Mouse (Mus musculus): Measurements from ENCODE around the gene Mab21l3. TPM values are rescaled to one million over a fixed set of nuclear protein-coding genes. Genes with fewer than 3 reads are reported as not detected.
"Not testable (repeated sequence)": the region's sequence is repeated elsewhere in the genome, so short reads cannot be mapped to it uniquely, and the experiment has no call there.

Gene Mab21l3
- total RNA-seq, 2 experiments from 2014 or later: 0.22 TPM; not detected in 1

DNA sequence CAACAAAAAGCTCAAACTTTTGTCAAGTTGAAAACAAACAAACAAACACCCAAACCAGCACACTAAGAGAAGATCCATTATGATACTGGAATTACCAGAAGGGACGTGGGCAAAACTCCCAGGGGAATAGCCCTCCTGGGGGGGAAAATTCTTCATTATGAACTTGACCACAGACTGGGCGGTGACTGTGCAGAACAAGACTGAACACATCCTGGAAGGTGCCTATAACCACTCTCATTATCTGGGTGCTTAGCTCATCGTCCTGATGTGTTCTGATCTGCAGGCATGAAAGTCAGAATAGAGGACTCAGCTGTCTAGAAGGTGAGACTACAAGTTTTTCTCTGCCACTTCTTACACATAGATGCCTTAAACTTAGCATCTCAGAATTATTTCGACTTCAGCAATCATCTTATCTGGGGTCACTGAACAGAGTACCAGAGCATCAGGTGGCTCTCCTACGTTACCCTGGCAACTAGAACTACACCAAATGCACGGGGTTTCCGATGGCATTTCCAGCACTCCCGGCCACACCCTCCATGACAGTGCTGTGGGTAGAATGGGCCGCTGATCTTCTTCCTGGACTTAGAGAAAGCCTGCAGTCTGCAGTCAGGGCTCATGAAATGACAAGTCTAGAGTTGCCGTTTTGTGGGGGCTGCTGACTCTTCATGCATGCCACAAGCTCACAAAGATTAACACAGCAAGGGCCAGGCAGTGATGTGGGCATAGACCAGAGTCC is 18.7 kb downstream of the Mab21l3 start:
- TF ChIP-seq CTCF (conservative IDR thresholded peaks at IDR 0.05): no peak
- DNase-seq (ENCODE audit: low spot score in 2 of 2): no peak
- no peak overlapping the region for H3K27ac ChIP-seq
- H3K4me3 ChIP-seq: no peak overlapping the region

DNA sequence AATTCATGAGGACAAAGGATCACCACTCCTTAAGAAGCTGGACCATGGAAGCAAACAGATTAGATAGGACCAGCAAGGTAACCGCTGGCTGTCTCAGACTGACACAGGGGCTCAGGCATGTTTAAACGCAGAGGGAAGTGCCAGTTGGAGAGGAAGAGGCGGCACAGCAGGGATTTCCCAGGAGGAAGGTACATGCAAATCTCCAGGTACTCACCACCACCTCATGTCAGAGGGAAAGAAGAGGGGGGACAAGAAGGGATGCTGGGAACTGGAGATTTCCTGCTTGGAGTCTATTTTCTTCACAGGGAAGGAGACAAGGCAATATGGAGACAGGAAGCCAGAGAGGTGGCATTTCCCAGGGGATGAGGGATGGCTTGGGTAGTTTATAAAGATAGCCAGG is 20.2 kb downstream of the Mab21l3 start:
- DNase-seq (ENCODE audit: low spot score in 2 of 2): no peak
- Histone ChIP-seq H3K4me3 (no peak overlapping the region), H3K27ac (no peak overlapping the region)
- no peak for TF ChIP-seq CTCF (conservative IDR thresholded peaks at IDR 0.05)

DNA sequence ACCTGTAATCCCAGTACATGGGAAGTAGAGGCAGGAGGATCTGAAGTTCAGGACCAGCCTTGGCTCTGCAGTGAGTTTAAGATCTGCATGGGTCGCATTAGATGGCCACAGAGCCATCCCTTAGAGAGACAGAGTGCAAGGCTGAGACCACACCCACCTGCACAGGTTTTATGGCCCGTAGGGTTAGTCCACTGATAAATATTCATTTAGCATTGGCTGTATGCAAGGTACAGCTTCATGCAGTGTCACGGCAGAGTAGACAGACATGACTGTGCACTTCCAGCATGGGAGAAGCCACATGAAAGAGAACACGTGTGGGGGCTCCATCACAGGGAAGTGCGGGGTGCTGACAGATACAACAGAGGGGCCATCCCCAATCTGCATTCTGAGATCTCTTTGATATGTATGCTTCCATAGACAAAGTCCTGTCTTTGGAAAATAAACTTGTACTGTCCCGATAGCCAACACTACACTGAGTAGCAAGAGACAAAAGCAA is 21.5 kb downstream of the Mab21l3 start:
- TF ChIP-seq CTCF (conservative IDR thresholded peaks at IDR 0.05): no peak
- Histone ChIP-seq H3K4me3 (no peak overlapping the region), H3K27ac (no peak overlapping the region)
- DNase-seq (ENCODE audit: low spot score in 2 of 2): no peak

DNA sequence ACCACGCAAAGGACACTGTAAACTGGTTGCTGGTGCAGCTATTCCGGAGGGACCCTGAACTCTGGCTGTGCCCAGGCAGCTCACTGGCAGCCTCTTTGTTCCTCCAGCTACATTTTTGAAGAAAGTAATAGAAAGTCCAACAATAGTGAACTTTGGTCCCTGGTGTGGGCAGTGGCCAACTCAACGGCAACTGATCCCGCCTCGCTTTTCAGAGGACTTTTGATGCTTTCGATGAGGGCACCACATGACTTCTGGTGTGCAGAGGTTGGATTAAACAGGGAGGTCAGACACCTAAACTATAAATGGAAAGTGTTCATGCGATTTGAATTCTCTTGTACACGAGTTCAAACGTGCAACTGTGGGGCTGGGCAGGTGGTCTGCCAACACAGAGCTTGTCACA is 24.4 kb downstream of the Mab21l3 start:
- no peak for DNase-seq (ENCODE audit: low spot score in 2 of 2)

DNA sequence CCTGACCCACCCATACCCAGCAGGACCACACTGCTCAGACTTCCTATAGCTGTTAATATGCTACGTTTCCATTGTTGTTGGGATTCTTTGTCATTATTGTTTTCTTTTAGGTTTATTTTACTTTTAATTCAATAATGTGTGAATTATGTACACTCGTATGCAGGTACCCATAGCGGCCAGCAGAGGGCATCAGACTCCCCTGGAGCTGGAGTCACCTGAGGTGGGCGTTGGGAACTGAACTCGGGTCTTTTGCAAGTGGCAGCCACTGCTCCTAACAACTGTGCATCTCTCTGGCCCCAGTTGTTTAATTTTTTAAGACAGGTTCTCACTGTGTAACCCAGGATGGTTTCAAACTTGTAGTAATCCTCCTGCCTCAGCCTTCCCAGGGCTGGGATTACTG is 26.7 kb downstream of the Mab21l3 start:
- DNase-seq (ENCODE audit: low spot score in 2 of 2): no peak
- H3K27ac ChIP-seq: no peak overlapping the region
- no peak overlapping the region for H3K4me3 ChIP-seq
- TF ChIP-seq CTCF (conservative IDR thresholded peaks at IDR 0.05): peak; percentile 61

More for the DNA sequence above, 24.4 kb downstream of the Mab21l3 start:
- no peak for TF ChIP-seq CTCF (conservative IDR thresholded peaks at IDR 0.05)
- no peak overlapping the region for H3K4me3 ChIP-seq
- H3K27ac ChIP-seq: no peak overlapping the region

DNA sequence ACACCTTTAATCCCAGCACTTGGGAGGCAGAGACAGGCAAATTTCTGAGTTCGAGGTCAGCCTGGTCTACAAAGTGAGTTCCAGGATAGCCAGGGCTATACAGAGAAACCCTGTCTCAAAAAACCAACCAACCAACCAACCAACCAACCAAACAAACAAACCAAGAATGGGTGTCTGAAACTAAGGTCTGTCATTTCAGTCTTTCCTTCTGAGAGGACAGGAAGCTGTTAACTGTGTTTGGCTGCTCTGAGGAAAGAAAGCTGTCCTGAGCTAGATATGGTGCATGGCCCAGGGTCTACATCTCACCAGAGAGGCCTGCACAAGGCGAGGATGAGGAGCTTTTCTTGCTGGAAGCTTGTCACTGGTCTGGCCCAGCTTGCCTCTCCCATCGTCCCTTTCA is 28.1 kb downstream of the Mab21l3 start:
- DNase-seq (ENCODE audit: low spot score in 2 of 2); H3K27ac ChIP-seq; H3K4me3 ChIP-seq: not testable (repeated sequence)

DNA sequence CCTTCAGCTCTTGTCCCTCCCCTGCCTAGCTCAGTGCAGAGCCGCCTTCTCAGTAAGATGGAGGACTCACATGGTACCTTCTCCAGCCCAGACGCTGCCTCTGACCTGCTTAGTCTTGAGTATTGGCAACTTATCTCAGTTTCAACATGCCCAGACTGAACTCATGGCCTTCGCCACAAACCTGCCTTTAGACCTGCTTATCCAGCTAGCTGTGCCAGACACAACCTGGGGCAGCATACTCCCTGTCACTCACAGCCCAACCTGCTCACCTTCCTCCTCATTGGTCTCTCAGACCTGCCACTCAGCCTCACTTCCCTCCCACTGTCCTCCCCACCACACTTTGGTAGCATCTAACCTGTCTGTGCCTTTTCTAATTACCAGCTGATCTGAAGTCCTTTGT is 32.8 kb downstream of the Mab21l3 start:
- no peak for DNase-seq (ENCODE audit: low spot score in 2 of 2)
- no peak for TF ChIP-seq CTCF (conservative IDR thresholded peaks at IDR 0.05)
- H3K4me3 ChIP-seq: no peak overlapping the region
- H3K27ac ChIP-seq: no peak overlapping the region

DNA sequence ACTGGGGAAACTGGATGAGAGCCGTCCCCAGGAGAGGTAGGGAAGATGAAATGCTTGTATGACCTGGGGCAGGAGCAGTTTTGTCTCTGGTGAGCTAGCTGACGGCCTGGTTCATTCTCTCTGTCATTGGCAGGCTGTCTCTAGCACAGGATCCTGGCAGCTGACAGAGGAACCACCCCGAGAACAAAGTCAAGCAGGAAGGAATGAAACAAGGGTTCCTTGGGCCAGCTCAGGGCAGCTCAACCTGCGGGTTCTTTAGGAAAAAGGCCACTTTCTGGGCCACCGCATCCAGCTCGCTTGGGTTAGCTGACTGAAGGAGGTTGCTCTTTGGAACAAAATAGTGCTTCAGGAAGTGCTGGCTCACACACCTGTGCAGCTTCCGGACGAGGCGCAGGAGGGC is 34.0 kb downstream of the Mab21l3 start:
- TF ChIP-seq CTCF (conservative IDR thresholded peaks at IDR 0.05): no peak
- H3K4me3 ChIP-seq: no peak overlapping the region
- DNase-seq (ENCODE audit: low spot score in 2 of 2): no peak
- no peak overlapping the region for H3K27ac ChIP-seq

DNA sequence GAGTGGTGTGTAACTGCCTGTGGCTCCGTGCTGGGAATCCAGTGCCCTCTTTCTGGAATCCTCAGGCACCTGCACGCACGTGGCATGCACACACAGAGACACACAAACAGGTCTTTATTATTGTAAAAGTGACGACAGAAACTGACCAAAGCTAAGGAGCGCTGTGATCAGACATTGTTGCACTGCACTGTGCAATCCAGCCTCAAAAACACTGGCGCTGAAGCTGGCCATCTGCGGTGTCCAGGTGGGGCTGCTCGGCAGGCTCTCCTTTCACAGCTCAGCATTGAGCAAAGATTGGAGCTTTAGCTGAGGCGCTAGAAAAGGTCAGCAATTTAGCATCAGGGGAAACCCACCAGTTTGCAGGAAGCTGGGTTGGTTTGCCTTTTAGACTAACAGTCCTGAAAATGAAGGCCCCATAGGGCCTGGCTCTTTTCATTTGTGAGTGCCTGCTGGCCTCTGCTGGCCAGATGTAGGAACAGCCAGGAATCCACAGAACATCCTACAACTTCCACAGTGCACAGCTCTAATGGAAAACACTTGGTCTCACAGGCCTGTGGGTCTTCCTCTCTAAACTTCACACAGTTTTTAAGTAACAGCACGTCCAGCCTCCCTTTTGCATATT is 36.3 kb downstream of the Mab21l3 start:
- TF ChIP-seq CTCF (conservative IDR thresholded peaks at IDR 0.05): peak; percentile 95
- Histone ChIP-seq H3K4me3 (no peak overlapping the region), H3K27ac (0 out of 2 replicates have a peak overlapping the region, but pooled peaks have one; percentile 6)
- peak; percentile 72 to 80 for DNase-seq (ENCODE audit: low spot score in 2 of 2)

DNA sequence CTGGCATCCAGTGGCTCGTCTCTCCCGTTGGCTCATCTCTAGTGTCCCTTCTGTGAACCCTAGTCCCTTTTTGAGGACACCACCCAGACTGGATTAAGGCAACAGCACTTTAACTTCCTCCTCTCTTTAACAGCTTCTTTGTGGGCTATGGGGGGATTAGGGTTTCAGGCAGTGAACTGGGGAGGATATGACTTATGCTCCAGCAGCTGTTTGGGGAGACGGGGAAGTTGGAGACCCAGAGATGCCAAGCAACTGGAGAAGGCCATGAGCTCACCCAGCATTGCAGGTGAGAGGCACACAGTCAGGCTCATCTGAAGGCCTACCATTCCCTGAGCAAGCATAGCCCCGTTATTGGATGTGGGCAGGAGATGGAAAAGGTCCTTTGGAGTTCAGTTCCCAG is 36.8 kb downstream of the Mab21l3 start:
- TF ChIP-seq CTCF (conservative IDR thresholded peaks at IDR 0.05): no peak

DNA sequence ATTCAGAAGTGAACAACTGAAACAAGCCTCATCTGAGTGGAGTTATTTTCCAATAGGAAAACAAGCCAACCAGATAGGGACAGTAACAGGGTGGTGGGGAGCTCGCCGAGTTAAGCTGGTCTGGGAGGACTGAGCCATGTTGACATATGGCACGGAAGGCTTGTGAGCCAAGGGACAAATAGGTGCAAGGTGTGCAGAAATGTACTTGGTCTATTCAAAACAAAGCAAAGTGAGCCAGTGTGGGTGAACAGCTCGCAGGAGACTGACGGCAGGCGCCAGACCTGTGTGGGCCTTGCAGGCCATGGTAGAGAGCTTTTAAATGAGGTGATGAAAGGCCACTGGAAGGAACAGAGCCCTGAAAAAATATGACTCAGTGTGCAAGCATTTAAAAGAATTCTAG is 41.1 kb downstream of the Mab21l3 start:
- no peak for TF ChIP-seq CTCF (conservative IDR thresholded peaks at IDR 0.05)
- DNase-seq (ENCODE audit: low spot score in 2 of 2): no peak
- no peak overlapping the region for H3K4me3 ChIP-seq
- H3K27ac ChIP-seq: no peak overlapping the region

More for the DNA sequence above, 36.8 kb downstream of the Mab21l3 start:
- Histone ChIP-seq H3K27ac (no peak overlapping the region), H3K4me3 (no peak overlapping the region)
- no peak for DNase-seq (ENCODE audit: low spot score in 2 of 2)

DNA sequence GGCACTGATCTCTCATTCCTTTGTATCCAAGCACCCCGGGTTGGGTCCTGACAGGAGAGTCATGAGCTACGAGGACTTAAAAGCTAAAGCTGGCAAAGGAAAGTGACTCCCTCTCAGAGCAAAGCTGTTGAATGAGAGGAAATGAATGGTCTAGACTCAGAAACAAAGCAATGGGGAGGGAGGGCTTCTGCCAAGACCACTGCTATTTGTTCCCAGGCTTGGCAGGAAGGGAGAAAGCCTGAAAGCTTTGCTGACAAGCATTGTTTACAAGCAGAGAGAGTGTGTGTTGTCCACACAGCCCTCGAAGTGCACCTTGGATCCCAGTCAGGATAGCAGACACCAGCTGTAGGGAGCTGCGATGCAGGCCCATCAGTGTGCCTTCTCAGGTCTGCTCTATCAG is 41.8 kb downstream of the Mab21l3 start:
- no peak for TF ChIP-seq CTCF (conservative IDR thresholded peaks at IDR 0.05)
- DNase-seq (ENCODE audit: low spot score in 2 of 2): no peak
- H3K4me3 ChIP-seq: no peak overlapping the region
- no peak overlapping the region for H3K27ac ChIP-seq

DNA sequence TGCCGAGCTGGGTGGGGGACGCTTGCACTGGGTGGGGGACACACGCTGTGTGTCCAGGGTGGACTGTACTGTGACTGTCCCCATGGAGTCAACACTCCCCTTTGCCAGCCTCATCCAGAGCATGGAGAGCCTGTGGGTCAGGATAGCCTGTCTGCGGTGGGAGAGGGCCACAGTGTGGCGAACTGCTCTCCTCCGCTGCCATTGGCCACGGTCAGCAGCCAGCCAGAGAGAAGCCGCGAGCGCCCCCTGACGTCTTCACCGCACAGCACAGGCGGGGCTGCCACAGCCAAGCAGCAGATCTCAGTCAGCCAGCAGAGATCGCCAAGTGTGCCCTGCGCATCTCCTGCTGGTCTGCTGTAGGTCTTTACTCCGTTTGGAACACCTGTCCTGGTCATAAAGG is 42.6 kb downstream of the Mab21l3 start:
- peak overlapping the region; percentile 65; the same call in 1 of the 2 replicates for H3K27ac ChIP-seq
- peak; percentile 96 for TF ChIP-seq CTCF (conservative IDR thresholded peaks at IDR 0.05)
- DNase-seq (ENCODE audit: low spot score in 2 of 2): peak; percentile 86 to 94
- H3K4me3 ChIP-seq: peak overlapping the region; percentile 38

DNA sequence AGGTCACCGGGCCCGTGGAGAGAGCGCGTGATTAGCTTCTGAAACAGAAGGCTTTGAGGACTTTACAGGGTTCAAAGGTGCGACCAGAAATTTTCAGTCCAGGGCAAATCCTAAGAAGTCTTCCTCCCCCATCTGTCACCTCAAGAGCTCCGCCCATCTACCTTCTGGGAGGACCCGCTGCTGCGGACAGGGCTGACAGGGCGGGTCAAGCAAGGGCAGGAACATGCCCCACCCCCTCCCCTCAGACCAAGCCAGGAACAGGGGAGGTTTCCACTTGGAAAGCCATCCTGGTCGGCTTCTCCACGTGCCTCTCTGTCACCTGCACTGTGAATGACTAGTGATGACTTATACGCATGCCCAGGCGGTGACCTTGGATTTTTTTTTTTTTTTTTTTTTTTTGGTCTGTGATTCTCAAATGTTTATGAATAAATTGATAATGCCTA is 43.2 kb downstream of the Mab21l3 start:
- no peak for TF ChIP-seq CTCF (conservative IDR thresholded peaks at IDR 0.05)
- no peak for DNase-seq (ENCODE audit: low spot score in 2 of 2)

More for the DNA sequence above, 43.2 kb downstream of the Mab21l3 start:
- Histone ChIP-seq H3K27ac (no peak overlapping the region), H3K4me3 (no peak overlapping the region)
